8 mouse cellular contexts compared by ENCODE assay signal in the genomic region with DNA sequence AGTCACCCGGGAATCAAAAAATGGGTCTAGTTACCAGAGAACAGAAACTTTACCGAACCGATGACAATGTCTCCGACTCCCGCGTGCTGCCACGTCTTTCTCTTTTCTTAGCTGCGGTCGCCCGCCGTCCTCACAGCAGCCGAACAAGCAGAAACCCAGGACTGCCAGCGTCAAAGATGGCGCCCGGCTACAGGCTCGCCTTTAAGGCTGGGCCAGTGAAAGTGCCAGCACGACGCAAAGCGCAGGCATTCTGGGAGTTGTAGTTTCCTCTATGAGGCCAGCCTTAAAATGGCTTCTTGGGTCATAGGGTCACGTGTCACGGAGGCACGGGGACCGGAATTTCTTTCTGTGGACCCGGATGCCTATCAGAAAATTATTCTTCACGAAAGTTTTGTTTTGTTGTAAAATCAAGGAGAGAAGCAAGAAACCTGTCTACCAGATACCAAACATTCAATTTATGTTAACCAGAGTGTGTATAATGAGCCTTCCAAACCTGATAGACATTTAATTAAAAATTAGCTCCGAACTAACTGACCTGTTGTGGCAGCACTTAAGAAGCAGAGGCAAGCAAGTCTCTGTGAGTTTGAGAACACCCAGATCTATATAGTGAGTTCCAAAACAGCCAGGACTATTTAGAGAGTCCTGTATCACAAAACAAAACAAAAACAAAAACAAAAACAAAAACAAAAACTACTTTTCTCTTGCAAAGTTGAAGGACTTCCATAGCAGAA. TPM values are rescaled to one million over a fixed set of nuclear protein-coding genes. Genes with fewer than 3 reads are reported as not detected.
DNase-seq lines count a peak whose midpoint lies in the region; ATAC-seq and TF ChIP-seq lines count a peak whose summit lies in the region.

Gm38394 (minus strand) TSS at position 116 of the 731 bp plus-strand sequence.

- H3K9ac ChIP-seq in embryonic facial prominence, embryonic 14.5 days (ENCODE audit: low read depth, low read length): peak within 1 kb of the TSS; percentile 92
- peak within 1 kb of the TSS; percentile 91 for H3K9ac ChIP-seq in heart, adult 2 months (ENCODE audit: low read depth, low read length)
- peak within 1 kb of the TSS; percentile 84 for H3K9ac ChIP-seq in limb, embryonic 13.5 days
- peak within 1 kb of the TSS; percentile 71 for H3K9ac ChIP-seq in midbrain, embryonic 16.5 days (ENCODE audit: low read depth, low read length)

- peak; percentile 90 for TF ChIP-seq POLR2A in heart, adult 2 months (IDR thresholded peaks at IDR 0.05; ENCODE audit: insufficient read depth, low read depth, low read length)

- peaks cover 26% of the 10 kb centered on the region for H3K4me1 ChIP-seq in embryonic facial prominence, embryonic 14.5 days (ENCODE audit: control insufficient read depth, insufficient read depth, low read length)
- H3K4me1 ChIP-seq in heart, adult 2 months (ENCODE audit: control insufficient read depth, insufficient read depth, low read length): peaks cover 16% of the 10 kb centered on the region
- peaks cover 39% of the 10 kb centered on the region for H3K4me1 ChIP-seq in limb, embryonic 13.5 days
- peaks cover 32% of the 10 kb centered on the region for H3K4me1 ChIP-seq in midbrain, embryonic 16.5 days (ENCODE audit: control insufficient read depth, insufficient read depth, low read length)

- peak; percentile 99 for ATAC-seq in embryonic facial prominence, embryonic 14.5 days (ENCODE audit: low read depth)
- ATAC-seq in limb, embryonic 13.5 days (ENCODE audit: low FRiP score, low read depth): peak; percentile 98
- peak; percentile 99 for ATAC-seq in midbrain, embryonic 16.5 days

- intact Hi-C loops in heart, adult 2 months (cut with DNase I): no loop called here

- H3K27ac ChIP-seq in embryonic facial prominence, embryonic 14.5 days (replicated peaks; ENCODE audit: low read depth, low read length): peak within 1 kb of the TSS; percentile 97
- peak within 1 kb of the TSS; percentile 85 for H3K27ac ChIP-seq in heart, adult 2 months
- peak within 1 kb of the TSS; percentile 91 for H3K27ac ChIP-seq in limb, embryonic 13.5 days
- H3K27ac ChIP-seq in midbrain, embryonic 16.5 days (ENCODE audit: low read length): peak within 1 kb of the TSS; percentile 83

- peak; percentile 98 for DNase-seq in 3T3-L1 (ENCODE audit: low read depth, low spot score)
- peak; percentile 74 to 83 for DNase-seq in adrenal gland, postnatal 4 days (ENCODE audit: low spot score in 2 of 2)
- peak; percentile 99 for DNase-seq in embryonic facial prominence, embryonic 14.5 days (ENCODE audit: low spot score)
- peak; percentile 91 to 94 for DNase-seq in heart, adult 2 months
- peak; percentile 94 to 95 for DNase-seq in kidney, adult 8-10 months
- DNase-seq in spleen, postnatal 10 days (ENCODE audit: low spot score in 2 of 2): peak; percentile 87 to 93

- TF ChIP-seq CTCF in heart, adult 2 months (IDR thresholded peaks at IDR 0.05): no peak

- WGBS in embryonic facial prominence, embryonic 14.5 days: 3% methylated on average over 24 of the region's 26 CpGs
- WGBS in heart, adult 2 months: 2% methylated on average over 26 of the region's 26 CpGs
- WGBS in limb, embryonic 13.5 days: 3% methylated on average over 26 of the region's 26 CpGs
- 2% methylated on average over 26 of the region's 26 CpGs for WGBS in midbrain, embryonic 16.5 days

- peak; percentile 81 for TF ChIP-seq EP300 in heart, adult 2 months (IDR thresholded peaks at IDR 0.05; ENCODE audit: insufficient read depth, low read depth, low read length)

- no peaks in the 10 kb centered on the region for H3K27me3 ChIP-seq in embryonic facial prominence, embryonic 14.5 days (replicated peaks; ENCODE audit: control insufficient read depth, insufficient read depth, low read length)
- H3K27me3 ChIP-seq in heart, adult 2 months (ENCODE audit: control insufficient read depth, insufficient read depth, low read length): no peaks in the 10 kb centered on the region
- no peaks in the 10 kb centered on the region for H3K27me3 ChIP-seq in limb, embryonic 13.5 days
- no peaks in the 10 kb centered on the region for H3K27me3 ChIP-seq in midbrain, embryonic 16.5 days (ENCODE audit: control insufficient read depth, insufficient read depth, low read depth, low read length)

- H3K79me2 ChIP-seq in heart, adult 2 months (replicated peaks; ENCODE audit: control insufficient read depth, insufficient read depth, low read length): peaks cover 10% of the 10 kb centered on the region

- H3K4me3 ChIP-seq in embryonic facial prominence, embryonic 14.5 days (ENCODE audit: low read depth, low read length): peak within 1 kb of the TSS; percentile 64
- peak within 1 kb of the TSS; percentile 86 for H3K4me3 ChIP-seq in heart, adult 2 months
- H3K4me3 ChIP-seq in limb, embryonic 13.5 days: peak within 1 kb of the TSS; percentile 74
- H3K4me3 ChIP-seq in midbrain, embryonic 16.5 days (ENCODE audit: low read depth, low read length): peak within 1 kb of the TSS; percentile 76

- H3K9me3 ChIP-seq in embryonic facial prominence, embryonic 14.5 days (ENCODE audit: control insufficient read depth, low read length): no peaks in the 10 kb centered on the region
- no peaks in the 10 kb centered on the region for H3K9me3 ChIP-seq in limb, embryonic 13.5 days
- no peaks in the 10 kb centered on the region for H3K9me3 ChIP-seq in midbrain, embryonic 16.5 days (replicated peaks; ENCODE audit: control insufficient read depth, low read length, poor library complexity, severe bottlenecking)

- peak within 1 kb of the TSS; percentile 73 for H3K4me2 ChIP-seq in embryonic facial prominence, embryonic 14.5 days (ENCODE audit: low read depth, low read length)
- peak within 1 kb of the TSS; percentile 94 for H3K4me2 ChIP-seq in limb, embryonic 13.5 days (replicated peaks)
- peak within 1 kb of the TSS; percentile 98 for H3K4me2 ChIP-seq in midbrain, embryonic 16.5 days (ENCODE audit: low read length)

- peaks cover 32% of the 10 kb centered on the region for H3K36me3 ChIP-seq in embryonic facial prominence, embryonic 14.5 days (ENCODE audit: control insufficient read depth, insufficient read depth, low read length)
- H3K36me3 ChIP-seq in heart, adult 2 months (ENCODE audit: control insufficient read depth, insufficient read depth, low read length): peaks cover 40% of the 10 kb centered on the region
- peaks cover 28% of the 10 kb centered on the region for H3K36me3 ChIP-seq in limb, embryonic 13.5 days
- no peaks in the 10 kb centered on the region for H3K36me3 ChIP-seq in midbrain, embryonic 16.5 days (ENCODE audit: control insufficient read depth, insufficient read depth, low read length)

RNA-seq across cellular contexts. Expression of gene Gm38394, which starts in this region (rescaled TPM):
- total RNA-seq in adrenal gland, postnatal 4 days (2021): 10 to 100 TPM; 44.5 to 45.3 TPM
- 11.0 and 11.5 TPM in 2 replicates for polyA plus RNA-seq in embryonic facial prominence, embryonic 14.5 days (2014; fragmentation: Nextera tagmentation; extraction: Ambion mirVana)
- total RNA-seq in heart, adult 2 months (2021): 10 to 100 TPM; 14.5 to 15.0 TPM
- 2.5 and 6.2 TPM in 2 replicates for polyA plus RNA-seq in heart, adult 2 months (2012; rRNA removed)
- 6.3 and 7.3 TPM in 2 replicates for polyA plus RNA-seq in limb, embryonic 13.5 days (2015; fragmentation: Nextera tagmentation; extraction: Ambion mirVana)
- polyA plus RNA-seq in midbrain, embryonic 16.5 days (2015; fragmentation: Nextera tagmentation; extraction: Ambion mirVana): 2.3 and 3.1 TPM in 2 replicates

Comparison
In these comparisons a context has a peak if more than half of its experiments do, and no peak if none do; other contexts are left out.
1. Peak in every context shown above with its lines: DNase-seq, ATAC-seq, H3K4me3 ChIP-seq and H3K27ac ChIP-seq.